Comparison of ENCODE assay signal across 8 mouse cellular contexts in the genomic region with DNA sequence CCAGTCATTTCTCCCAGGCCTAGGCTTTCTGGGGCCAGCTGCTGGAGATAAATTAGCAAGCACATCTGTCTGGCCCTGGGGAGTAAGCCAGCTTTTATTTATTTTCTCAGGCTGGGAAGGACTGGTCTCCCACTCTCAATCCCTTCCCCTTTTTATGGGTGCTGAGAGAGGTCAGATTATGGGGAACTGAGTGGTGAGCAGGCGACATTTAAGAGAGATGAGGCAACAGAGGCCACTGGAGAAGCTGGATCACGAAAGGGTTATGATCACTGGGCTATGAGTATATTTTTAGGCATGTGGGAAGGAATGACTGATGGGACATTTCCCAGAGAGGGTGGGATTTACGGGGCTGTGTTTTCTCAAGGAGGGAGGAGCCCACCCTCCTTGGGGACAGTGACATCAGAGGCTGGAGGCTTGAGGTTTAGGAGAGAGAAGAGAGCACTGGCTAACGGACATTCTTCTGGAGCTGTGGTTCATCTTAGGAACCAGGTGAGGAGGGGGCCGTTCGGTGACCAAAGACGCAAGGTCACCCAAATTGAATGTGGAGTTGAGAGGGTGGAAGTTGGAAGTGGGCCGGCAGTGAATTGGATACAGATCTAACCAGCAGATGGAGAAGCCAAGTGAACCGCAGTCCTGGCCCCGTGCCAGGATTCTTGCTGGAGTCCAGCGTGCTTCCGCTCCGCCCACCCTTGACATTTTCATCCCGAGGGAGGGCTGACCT.
A peak's percentile ranks its signal among the peaks of the same experiment; 100 is the strongest.
DNase-seq lines count a peak whose midpoint lies in the region; ATAC-seq lines count a peak whose summit lies in the region.

No protein-coding gene starts in this region.

- no peaks in the 10 kb centered on the region for H3K36me3 ChIP-seq in embryonic facial prominence, embryonic 15.5 days
- no peaks in the 10 kb centered on the region for H3K36me3 ChIP-seq in heart, embryonic 16.5 days (ENCODE audit: control insufficient read depth, insufficient read depth)
- no peaks in the 10 kb centered on the region for H3K36me3 ChIP-seq in lung, embryonic 15.5 days

- no peaks in the 10 kb centered on the region for H3K9me3 ChIP-seq in embryonic facial prominence, embryonic 15.5 days (replicated peaks)
- H3K9me3 ChIP-seq in heart, embryonic 16.5 days (replicated peaks; ENCODE audit: control insufficient read depth, low read length): no peaks in the 10 kb centered on the region
- no peaks in the 10 kb centered on the region for H3K9me3 ChIP-seq in lung, embryonic 15.5 days

- WGBS in embryonic facial prominence, embryonic 15.5 days: 15% methylated on average over 14 of the region's 14 CpGs
- WGBS in heart, embryonic 16.5 days: 8% methylated on average over 14 of the region's 14 CpGs
- WGBS in lung, embryonic 15.5 days: 7% methylated on average over 14 of the region's 14 CpGs

- H3K27ac ChIP-seq in embryonic facial prominence, embryonic 15.5 days (replicated peaks): peak overlapping the region; percentile 76
- H3K27ac ChIP-seq in heart, embryonic 16.5 days (ENCODE audit: low read length): peak overlapping the region; percentile 93
- peak overlapping the region; percentile 74 for H3K27ac ChIP-seq in lung, embryonic 15.5 days

- H3K4me2 ChIP-seq in embryonic facial prominence, embryonic 15.5 days (replicated peaks): peak overlapping the region; percentile 37
- H3K4me2 ChIP-seq in heart, embryonic 16.5 days (ENCODE audit: low read depth, low read length): peak overlapping the region; percentile 63
- H3K4me2 ChIP-seq in lung, embryonic 15.5 days: peak overlapping the region; percentile 48

- peak; percentile 55 for ATAC-seq in embryonic facial prominence, embryonic 15.5 days (ENCODE audit: insufficient number of reproducible peaks, low FRiP score, low TSS enrichment, low read depth)
- peak; percentile 77 for ATAC-seq in heart, embryonic 16.5 days (replicated peaks; ENCODE audit: extremely low read depth, insufficient read depth, low FRiP score)
- peak; percentile 56 for ATAC-seq in lung, embryonic 15.5 days (ENCODE audit: borderline replicate concordance, extremely low read depth, low FRiP score, low TSS enrichment)
- ATAC-seq in activated CD4-positive, CD25-positive, alpha-beta regulatory T cell, adult 4 months: no peak

- peaks cover 59% of the 10 kb centered on the region for H3K4me1 ChIP-seq in embryonic facial prominence, embryonic 15.5 days
- peaks cover 33% of the 10 kb centered on the region for H3K4me1 ChIP-seq in heart, embryonic 16.5 days (ENCODE audit: control insufficient read depth, insufficient read depth, low read length)
- peaks cover 60% of the 10 kb centered on the region for H3K4me1 ChIP-seq in lung, embryonic 15.5 days

- DNase-seq in ES-CJ7 (ENCODE audit: low read depth, low spot score): peak; percentile 76
- peak; percentile 95 for DNase-seq in adrenal gland, postnatal 14 days
- DNase-seq in kidney, postnatal 36 days: peak; percentile 96 to 98
- DNase-seq in right cerebral cortex, adult 2 months (ENCODE audit: low spot score in 2 of 2): peak; percentile 54 to 65

- H3K9ac ChIP-seq in embryonic facial prominence, embryonic 15.5 days: no peak overlapping the region
- peak overlapping the region; percentile 62 for H3K9ac ChIP-seq in heart, embryonic 16.5 days (ENCODE audit: low read length)
- H3K9ac ChIP-seq in lung, embryonic 15.5 days: no peak overlapping the region

- H3K4me3 ChIP-seq in embryonic facial prominence, embryonic 15.5 days (replicated peaks): peak overlapping the region; percentile 20
- peak overlapping the region; percentile 46 for H3K4me3 ChIP-seq in heart, embryonic 16.5 days (ENCODE audit: low read length)
- H3K4me3 ChIP-seq in lung, embryonic 15.5 days: peak overlapping the region; percentile 9

- H3K27me3 ChIP-seq in embryonic facial prominence, embryonic 15.5 days: no peaks in the 10 kb centered on the region
- no peaks in the 10 kb centered on the region for H3K27me3 ChIP-seq in heart, embryonic 16.5 days (ENCODE audit: control insufficient read depth, insufficient read depth, low read length)
- no peaks in the 10 kb centered on the region for H3K27me3 ChIP-seq in lung, embryonic 15.5 days
